Mouse (Mus musculus): ENCODE measurements around the gene Map2k6. TPM values are rescaled to one million over a fixed set of nuclear protein-coding genes. Genes with fewer than 3 reads are reported as not detected.

Gene Map2k6
- polyA plus RNA-seq, 1 experiment, result 2.9 TPM

- no peak overlapping the region for H3K4me3 ChIP-seq
- no peak overlapping the region for H3K4me2 ChIP-seq (ENCODE audit: low read depth)
- no peaks in the 10 kb centered on the region for H3K27me3 ChIP-seq (ENCODE audit: control insufficient read depth, insufficient read depth, insufficient read length)
- H3ac ChIP-seq (ENCODE audit: control insufficient read depth, insufficient read length), result no peak overlapping the region
- TF ChIP-seq CEBPB (IDR thresholded peaks at IDR 0.05; ENCODE audit: insufficient read depth, poor library complexity, severe bottlenecking) (no peak), POLR2A (IDR thresholded peaks at IDR 0.05; ENCODE audit: insufficient read length, low read depth) (no peak), MYOD1 (IDR thresholded peaks at IDR 0.05; ENCODE audit: control insufficient read depth in 1 of 3, insufficient read length in 2 of 3, low read depth in 2 of 3) (no peak), POLR2AphosphoS2 (IDR thresholded peaks at IDR 0.05; ENCODE audit: insufficient read length, low read depth) (no peak), MAX (IDR thresholded peaks at IDR 0.05; ENCODE audit: low read depth) (no peak), USF1 (IDR thresholded peaks at IDR 0.05; ENCODE audit: low read depth) (no peak), TCF3 (IDR thresholded peaks at IDR 0.05; ENCODE audit: insufficient read length, low read depth) (no peak), E2F4 (IDR thresholded peaks at IDR 0.05; ENCODE audit: insufficient read depth) (no peak), SRF (IDR thresholded peaks at IDR 0.05; ENCODE audit: control insufficient read depth, insufficient read length, low read depth) (no peak), REST (IDR thresholded peaks at IDR 0.05; ENCODE audit: insufficient read depth, insufficient read length) (no peak)
- H3K36me3 ChIP-seq (ENCODE audit: control insufficient read depth, insufficient read depth), result no peaks in the 10 kb centered on the region
- H3K79me2 ChIP-seq (ENCODE audit: control insufficient read depth, insufficient read depth), result no peaks in the 10 kb centered on the region
Measured at GRCm38 (mm10) chr11:110367638-110368037, 31.3 kb upstream of the Map2k6 start.

- no peaks in the 10 kb centered on the region for H3K36me3 ChIP-seq (ENCODE audit: control insufficient read depth, insufficient read depth)
- H3K27me3 ChIP-seq (ENCODE audit: control insufficient read depth, insufficient read depth, insufficient read length), result no peaks in the 10 kb centered on the region
- no peak overlapping the region for H3ac ChIP-seq (ENCODE audit: control insufficient read depth, insufficient read length)
- no peak overlapping the region for H3K4me3 ChIP-seq
- TF ChIP-seq SRF (IDR thresholded peaks at IDR 0.05; ENCODE audit: control insufficient read depth, insufficient read length, low read depth) (no peak), CEBPB (IDR thresholded peaks at IDR 0.05; ENCODE audit: insufficient read depth, poor library complexity, severe bottlenecking) (no peak), MYOG (IDR thresholded peaks at IDR 0.05; ENCODE audit: control insufficient read depth in 1 of 3, insufficient read depth in 1 of 3, insufficient read length in 2 of 3, low read depth in 2 of 3) (no peak), REST (IDR thresholded peaks at IDR 0.05; ENCODE audit: insufficient read depth, insufficient read length) (no peak), POLR2AphosphoS2 (IDR thresholded peaks at IDR 0.05; ENCODE audit: insufficient read length, low read depth) (no peak), POLR2A (IDR thresholded peaks at IDR 0.05; ENCODE audit: insufficient read length, low read depth) (no peak), TCF12 (IDR thresholded peaks at IDR 0.05; ENCODE audit: insufficient read depth, poor library complexity, severe bottlenecking) (no peak), E2F4 (IDR thresholded peaks at IDR 0.05; ENCODE audit: insufficient read depth) (no peak), TCF3 (IDR thresholded peaks at IDR 0.05; ENCODE audit: insufficient read length, low read depth) (no peak), USF1 (IDR thresholded peaks at IDR 0.05; ENCODE audit: low read depth) (no peak), MAX (IDR thresholded peaks at IDR 0.05; ENCODE audit: low read depth) (no peak), MYOD1 (IDR thresholded peaks at IDR 0.05; ENCODE audit: control insufficient read depth in 1 of 3, insufficient read length in 2 of 3, low read depth in 2 of 3) (no peak)
- no peaks in the 10 kb centered on the region for H3K79me2 ChIP-seq (ENCODE audit: control insufficient read depth, insufficient read depth)
- no peak overlapping the region for H3K4me2 ChIP-seq (ENCODE audit: low read depth)
Measured at GRCm38 (mm10) chr11:110369312-110370019, 29.5 kb upstream of the Map2k6 start.

GRCm38 (mm10) chr11:110371827-110372226 is 27.1 kb upstream of the Map2k6 start:
- no peaks in the 10 kb centered on the region for H3K36me3 ChIP-seq (ENCODE audit: control insufficient read depth, insufficient read depth)
- no peaks in the 10 kb centered on the region for H3K27me3 ChIP-seq (ENCODE audit: control insufficient read depth, insufficient read depth, insufficient read length)
- H3K79me2 ChIP-seq (ENCODE audit: control insufficient read depth, insufficient read depth), result no peaks in the 10 kb centered on the region
- TF ChIP-seq CEBPB (IDR thresholded peaks at IDR 0.05; ENCODE audit: insufficient read depth, poor library complexity, severe bottlenecking) (no peak), MYOG (IDR thresholded peaks at IDR 0.05; ENCODE audit: control insufficient read depth in 1 of 3, insufficient read depth in 1 of 3, insufficient read length in 2 of 3, low read depth in 2 of 3) (no peak), TCF12 (IDR thresholded peaks at IDR 0.05; ENCODE audit: insufficient read depth, poor library complexity, severe bottlenecking) (no peak), MAX (IDR thresholded peaks at IDR 0.05; ENCODE audit: low read depth) (no peak), SRF (IDR thresholded peaks at IDR 0.05; ENCODE audit: control insufficient read depth, insufficient read length, low read depth) (no peak), POLR2A (IDR thresholded peaks at IDR 0.05; ENCODE audit: insufficient read length, low read depth) (no peak), TCF3 (IDR thresholded peaks at IDR 0.05; ENCODE audit: insufficient read length, low read depth) (no peak), REST (IDR thresholded peaks at IDR 0.05; ENCODE audit: insufficient read depth, insufficient read length) (no peak), MYOD1 (IDR thresholded peaks at IDR 0.05; ENCODE audit: control insufficient read depth in 1 of 3, insufficient read length in 2 of 3, low read depth in 2 of 3) (no peak), E2F4 (IDR thresholded peaks at IDR 0.05; ENCODE audit: insufficient read depth) (no peak), USF1 (IDR thresholded peaks at IDR 0.05; ENCODE audit: low read depth) (no peak), POLR2AphosphoS2 (IDR thresholded peaks at IDR 0.05; ENCODE audit: insufficient read length, low read depth) (no peak)
- no peak overlapping the region for H3ac ChIP-seq (ENCODE audit: control insufficient read depth, insufficient read length)
- H3K4me3 ChIP-seq, result no peak overlapping the region
- no peak overlapping the region for H3K4me2 ChIP-seq (ENCODE audit: low read depth)

GRCm38 (mm10) chr11:110372266-110372954 is 26.5 kb upstream of the Map2k6 start:
- no peaks in the 10 kb centered on the region for H3K79me2 ChIP-seq (ENCODE audit: control insufficient read depth, insufficient read depth)
- no peaks in the 10 kb centered on the region for H3K36me3 ChIP-seq (ENCODE audit: control insufficient read depth, insufficient read depth)
- no peak overlapping the region for H3ac ChIP-seq (ENCODE audit: control insufficient read depth, insufficient read length)
- H3K4me2 ChIP-seq (ENCODE audit: low read depth), result no peak overlapping the region
- no peak for TF ChIP-seq MYOG (IDR thresholded peaks at IDR 0.05; ENCODE audit: control insufficient read depth in 1 of 3, insufficient read depth in 1 of 3, insufficient read length in 2 of 3, low read depth in 2 of 3)
- no peak for TF ChIP-seq E2F4 (IDR thresholded peaks at IDR 0.05; ENCODE audit: insufficient read depth)
- TF ChIP-seq MYOD1 (IDR thresholded peaks at IDR 0.05; ENCODE audit: control insufficient read depth in 1 of 3, insufficient read length in 2 of 3, low read depth in 2 of 3), result no peak
- no peak for TF ChIP-seq MAX (IDR thresholded peaks at IDR 0.05; ENCODE audit: low read depth)
- no peak for TF ChIP-seq TCF3 (IDR thresholded peaks at IDR 0.05; ENCODE audit: insufficient read length, low read depth)
- TF ChIP-seq POLR2A (IDR thresholded peaks at IDR 0.05; ENCODE audit: insufficient read length, low read depth), result no peak
- no peak for TF ChIP-seq TCF12 (IDR thresholded peaks at IDR 0.05; ENCODE audit: insufficient read depth, poor library complexity, severe bottlenecking)
- no peak for TF ChIP-seq SRF (IDR thresholded peaks at IDR 0.05; ENCODE audit: control insufficient read depth, insufficient read length, low read depth)
- TF ChIP-seq POLR2AphosphoS2 (IDR thresholded peaks at IDR 0.05; ENCODE audit: insufficient read length, low read depth), result no peak
- TF ChIP-seq CEBPB (IDR thresholded peaks at IDR 0.05; ENCODE audit: insufficient read depth, poor library complexity, severe bottlenecking), result no peak
- no peak for TF ChIP-seq REST (IDR thresholded peaks at IDR 0.05; ENCODE audit: insufficient read depth, insufficient read length)
- no peaks in the 10 kb centered on the region for H3K27me3 ChIP-seq (ENCODE audit: control insufficient read depth, insufficient read depth, insufficient read length)
- no peak overlapping the region for H3K4me3 ChIP-seq
